Mouse (Mus musculus) skeletal muscle tissue, adult 2 months (tissue): Measurements from ENCODE around the gene Ralgps2.
A peak's percentile ranks its signal among the peaks of the same experiment; 100 is the strongest.

Experiments used
- DNase-seq: peaks from one replicate; pipeline ENCODE4 v3.0.0-alpha.2; 2012; ENCODE audit warnings: low read depth, low spot score

Gene Ralgps2

GRCm38 (mm10) chr1:156955926-156956760 is 16.7 kb upstream of the Ralgps2 start:
- DNase-seq: no peak

- no peak for DNase-seq
Observed at GRCm38 (mm10) chr1:156954216-156954615, 14.8 kb upstream of the Ralgps2 start.

DNA sequence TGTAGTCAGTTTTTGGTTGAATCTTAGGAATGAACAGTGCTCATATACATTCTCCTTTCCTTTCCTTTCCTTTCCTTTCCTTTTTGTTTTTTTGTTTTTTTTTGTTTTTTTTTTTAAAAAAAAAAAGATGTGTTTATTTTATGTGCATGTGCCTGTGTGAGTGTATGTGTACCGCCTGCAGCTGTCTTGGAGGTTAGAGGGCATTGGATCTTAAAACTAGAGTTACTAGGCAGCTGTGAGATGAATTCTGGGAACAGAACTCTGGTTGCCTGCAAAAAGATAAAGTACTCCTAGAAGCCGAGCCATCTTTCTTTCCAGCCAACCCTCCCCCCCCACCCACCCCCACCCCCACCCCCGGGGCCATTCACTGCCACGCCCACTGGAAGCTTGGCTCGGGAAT is 10.9 kb upstream of the Ralgps2 start:
- no peak for DNase-seq

DNA sequence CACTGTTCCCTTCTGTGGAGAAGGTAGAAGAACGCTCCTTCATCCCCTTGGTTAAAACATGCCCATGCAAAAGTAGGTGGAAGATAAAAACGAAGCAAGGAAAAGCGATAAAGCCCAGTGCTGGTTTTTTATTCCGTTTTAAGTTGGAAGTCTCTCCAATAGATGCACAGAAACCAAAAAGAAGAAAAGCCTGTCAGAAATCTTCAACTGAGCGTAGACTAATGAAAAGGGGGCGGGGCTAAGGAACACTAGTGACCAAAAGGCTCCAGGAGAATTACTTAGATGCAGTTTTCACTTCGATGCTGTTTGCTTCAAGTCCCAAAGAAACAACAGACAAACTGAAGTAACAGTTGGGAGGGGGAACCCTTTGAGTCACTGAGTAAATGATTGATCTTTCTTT is 1.2 kb upstream of the Ralgps2 start:
- no peak for DNase-seq

- no peak for DNase-seq
Observed at GRCm38 (mm10) chr1:156940142-156940522, 706 bp upstream of the Ralgps2 start.

GRCm38 (mm10) chr1:156938705-156939242 is 652 bp downstream of the Ralgps2 start:
- DNase-seq: peak; percentile 39

- DNase-seq: no peak
Observed at GRCm38 (mm10) chr1:156937436-156937835, 2.0 kb downstream of the Ralgps2 start.

- no peak for DNase-seq
Observed at GRCm38 (mm10) chr1:156933712-156934111, 5.7 kb downstream of the Ralgps2 start.

DNA sequence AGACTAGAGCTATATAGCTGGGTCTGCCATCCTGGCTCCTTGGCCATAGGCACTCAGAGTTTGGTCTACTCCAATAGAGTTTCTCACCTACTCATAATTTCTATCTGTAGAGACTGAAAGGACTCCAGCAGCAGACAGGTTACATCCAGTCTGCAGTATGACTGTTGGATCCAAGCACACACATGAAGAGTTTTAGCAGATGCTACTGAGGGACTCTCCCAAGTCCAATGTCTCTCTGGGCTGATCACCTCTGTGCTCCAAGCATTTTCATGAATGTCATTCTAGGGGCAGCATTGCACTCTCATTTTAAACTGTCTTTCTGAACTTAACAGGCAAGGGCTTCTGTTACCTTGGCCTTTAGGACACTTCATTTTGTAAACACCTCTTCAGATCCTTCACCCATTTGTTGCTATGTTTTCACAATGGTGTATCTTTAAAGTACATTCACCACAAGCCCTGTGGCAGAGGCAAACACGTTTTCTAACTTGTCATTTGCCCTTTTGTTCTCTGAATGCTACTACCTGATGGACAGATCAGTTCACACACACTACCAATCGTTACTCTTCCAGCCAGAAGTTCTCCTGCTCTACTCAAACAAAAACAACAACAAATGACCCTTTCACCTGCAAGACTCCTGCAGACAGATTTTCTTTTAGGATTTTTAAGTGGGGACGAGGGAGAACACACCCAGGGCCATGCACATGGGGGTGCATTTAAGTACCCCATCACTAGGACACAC is 7.2 kb downstream of the Ralgps2 start:
- no peak for DNase-seq

DNA sequence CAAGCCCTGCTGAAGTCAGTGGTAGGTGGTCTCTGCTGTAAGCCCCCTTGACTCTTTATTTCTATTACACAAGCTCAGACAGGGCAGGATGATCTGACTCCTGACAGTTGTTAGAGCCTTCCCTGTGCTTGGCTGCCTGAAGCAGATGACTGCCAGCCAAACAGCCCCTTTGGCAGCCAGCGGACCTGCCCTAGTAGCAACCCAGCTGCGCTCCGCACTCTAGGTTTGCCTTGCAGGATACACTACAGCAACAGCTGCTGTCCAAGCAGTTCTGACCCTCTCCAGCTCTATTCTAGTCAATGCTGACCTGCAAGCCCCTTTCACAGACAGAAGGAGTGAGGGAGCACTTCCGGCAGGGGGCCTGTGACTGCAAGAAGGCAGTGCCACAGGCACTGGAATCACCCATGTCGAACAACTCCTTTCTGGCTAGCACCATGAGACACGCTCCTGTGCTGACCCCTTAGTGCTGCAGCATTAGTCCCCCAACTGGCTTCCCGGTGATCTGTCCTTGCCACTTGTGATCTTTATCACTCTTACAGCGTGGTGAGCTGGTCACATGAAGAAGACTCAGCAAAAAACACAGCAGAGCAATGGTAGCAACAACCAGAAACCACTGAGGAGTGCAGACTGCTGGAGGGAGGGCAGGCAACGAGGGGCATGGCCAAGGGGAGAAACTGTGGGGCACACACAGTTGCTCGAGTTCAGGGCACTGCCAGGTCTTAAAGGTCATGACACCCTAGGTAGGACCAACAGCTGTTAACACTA is 8.1 kb downstream of the Ralgps2 start:
- peak; percentile 16 for DNase-seq

DNA sequence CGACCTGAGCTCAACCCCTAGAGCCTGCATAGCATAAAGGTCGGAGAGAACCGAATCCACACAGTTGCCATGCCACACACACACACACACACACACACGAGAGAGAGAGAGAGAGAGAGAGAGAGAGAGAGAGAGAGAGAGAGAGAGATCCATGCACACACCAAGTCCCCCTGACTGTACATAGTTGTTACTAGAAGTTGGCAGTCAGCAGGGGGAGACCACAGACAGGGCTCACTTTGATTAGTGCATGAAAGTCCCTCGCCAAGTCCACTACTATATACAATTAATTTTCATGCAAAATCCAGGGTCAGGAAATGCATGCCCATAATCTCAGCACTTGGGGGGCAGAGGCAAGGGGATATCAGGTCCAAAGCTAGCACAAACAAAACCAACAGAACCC is 9.2 kb downstream of the Ralgps2 start:
- DNase-seq: no peak

DNA sequence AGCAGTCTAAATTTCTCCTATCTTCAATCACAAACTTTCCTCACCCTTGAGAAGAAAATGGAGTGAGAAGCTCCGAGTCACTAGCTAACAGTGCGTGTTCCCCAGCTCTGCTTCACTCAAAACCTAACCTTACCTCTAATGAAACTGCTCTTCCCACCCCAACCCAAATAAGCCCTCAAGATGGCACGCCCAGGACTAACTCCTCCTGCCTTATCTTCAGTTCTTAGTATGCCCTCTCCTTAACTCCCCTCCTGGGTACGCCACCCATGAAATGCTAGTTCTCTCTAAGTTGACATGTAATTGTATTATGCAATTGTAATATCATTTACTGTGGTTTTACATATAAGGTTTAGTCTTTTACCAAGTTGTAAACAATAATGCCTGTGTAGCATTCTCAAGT is 11.2 kb downstream of the Ralgps2 start:
- no peak for DNase-seq

DNA sequence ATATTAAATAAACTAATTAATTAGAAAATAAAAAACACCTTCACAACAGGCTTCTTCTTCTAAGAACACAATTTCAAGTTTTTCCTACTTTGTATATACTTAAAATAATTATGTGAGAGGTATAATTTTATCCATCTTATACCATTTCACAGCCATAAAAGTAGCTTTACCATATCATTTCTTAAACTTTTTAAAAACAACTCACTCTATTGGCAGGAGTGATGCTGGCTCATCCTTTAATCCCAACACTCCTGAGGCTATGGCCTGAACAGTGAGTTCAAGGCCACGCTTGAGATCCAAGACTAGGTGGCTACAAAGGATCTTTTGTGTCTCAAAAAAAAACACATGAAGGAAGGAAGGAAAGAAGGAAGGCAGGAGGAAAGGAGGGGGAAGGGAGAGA is 15.9 kb downstream of the Ralgps2 start:
- no peak for DNase-seq

- no peak for DNase-seq
Observed at GRCm38 (mm10) chr1:156922921-156923320, 16.5 kb downstream of the Ralgps2 start.

GRCm38 (mm10) chr1:156921290-156921994 is 18.0 kb downstream of the Ralgps2 start:
- peak; percentile 12 for DNase-seq

DNA sequence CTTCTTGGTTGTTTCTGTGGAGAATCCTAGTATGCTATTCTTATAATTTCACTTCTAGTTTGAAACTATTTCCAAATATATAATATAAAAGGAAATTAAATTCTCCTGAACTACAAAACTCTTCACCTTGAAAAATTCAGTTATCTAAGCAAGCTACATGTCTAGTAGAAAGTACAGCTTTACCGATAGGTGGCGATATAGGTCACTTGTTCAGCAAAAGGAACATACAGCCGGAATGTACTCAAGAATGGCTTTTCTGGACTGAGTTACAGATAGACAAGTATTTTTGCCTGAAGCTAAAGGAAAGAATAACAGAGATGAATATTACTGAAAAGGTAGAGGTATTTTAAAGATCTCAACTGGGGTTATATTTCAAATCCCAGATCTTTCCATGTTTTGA is 22.0 kb downstream of the Ralgps2 start:
- peak; percentile 58 for DNase-seq

DNA sequence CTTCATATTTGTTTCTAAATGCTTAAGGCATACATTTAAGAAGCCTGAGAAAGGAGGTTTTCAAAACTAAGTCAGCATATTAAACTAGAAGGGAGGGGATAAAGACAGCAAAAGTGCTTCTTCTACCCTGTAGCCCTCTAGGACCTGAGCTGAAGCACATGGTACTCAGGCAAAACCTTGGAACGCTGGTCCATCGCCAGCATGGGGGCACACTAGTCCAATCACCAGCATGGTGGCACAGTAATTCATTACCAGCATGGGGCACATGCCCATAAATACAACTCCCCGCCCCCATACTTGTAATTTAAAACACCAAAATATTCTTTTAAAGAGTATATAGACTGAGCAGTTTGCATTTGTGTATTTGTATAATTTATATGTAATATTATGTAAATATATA is 23.1 kb downstream of the Ralgps2 start:
- no peak for DNase-seq

DNA sequence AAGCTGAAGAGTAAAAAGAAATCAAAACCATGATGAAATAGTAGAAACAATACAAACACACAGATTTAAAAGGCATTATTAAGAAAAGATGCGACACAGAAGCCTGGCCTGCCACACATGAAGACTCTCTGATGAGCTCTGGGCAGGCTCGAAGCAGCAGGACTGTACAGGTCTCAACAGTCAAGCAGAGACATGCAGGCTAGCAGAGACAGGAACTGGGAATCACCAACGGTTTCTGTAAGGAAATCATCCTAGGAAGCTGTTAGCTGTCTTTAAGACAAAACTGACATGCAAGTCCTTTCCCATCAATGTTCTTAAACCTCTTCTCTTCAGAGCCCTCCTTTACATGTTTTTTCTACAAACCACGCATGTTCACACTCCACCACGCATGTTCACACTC is 24.5 kb downstream of the Ralgps2 start:
- DNase-seq: no peak

- DNase-seq: no peak
Observed at GRCm38 (mm10) chr1:156913190-156913589, 26.2 kb downstream of the Ralgps2 start.

GRCm38 (mm10) chr1:156910948-156911347 is 28.5 kb downstream of the Ralgps2 start:
- no peak for DNase-seq

DNA sequence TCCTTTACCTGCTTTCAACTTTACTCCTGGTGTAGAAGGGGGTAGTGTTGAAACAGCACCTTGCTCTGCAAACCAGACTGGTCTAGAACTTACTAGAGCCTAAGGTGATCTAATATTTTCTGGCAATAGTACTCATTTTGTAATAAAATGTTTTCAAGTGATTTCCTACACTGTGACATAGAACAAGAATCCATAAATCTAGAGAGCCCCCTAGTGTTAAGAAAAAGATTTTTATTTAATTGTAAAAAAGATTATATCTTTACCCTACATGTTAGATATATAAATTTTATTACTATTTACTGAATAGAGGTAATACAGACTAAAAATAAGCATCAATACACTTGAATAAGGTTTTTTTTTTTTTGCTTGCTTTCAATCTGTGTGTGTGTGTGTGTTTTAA is 29.6 kb downstream of the Ralgps2 start:
- DNase-seq: no peak
